In genomic region chr8:89615863-89616558, GRCm38 (mm10) we compare ENCODE assay signal across 20 mouse cellular contexts.
DNase-seq lines count a peak whose midpoint lies in the region; ATAC-seq and TF ChIP-seq lines count a peak whose summit lies in the region.
"Had no signal": no experiment of that assay in that cellular context is flagged by ENCODE, and none has a peak within 500 bp of the region (broad histone marks: within the 10 kb centered on the region; RNA-seq: fewer than 3 reads in every experiment).

No protein-coding gene starts in this region.

- peak; percentile 85 for ATAC-seq in kidney, embryonic 14.5 days (ENCODE audit: low FRiP score, low TSS enrichment)
- peak; percentile 68; the same call in 1 of the 2 replicates for ATAC-seq in kidney, embryonic 16.5 days (ENCODE audit: low FRiP score, low TSS enrichment)
- ATAC-seq: forebrain, embryonic 13.5 days; forebrain, embryonic 15.5 days had no signal

- no peaks in the 10 kb centered on the region for H3K9me3 ChIP-seq in kidney, embryonic 14.5 days (ENCODE audit: control insufficient read depth, low read length)
- 0 out of 2 replicates have a peak, but pooled peaks cover 3% of the 10 kb centered on the region for H3K9me3 ChIP-seq in kidney, embryonic 16.5 days (ENCODE audit: low read length)
- H3K9me3 ChIP-seq: embryonic facial prominence, embryonic 10.5 days; embryonic facial prominence, embryonic 12.5 days; forebrain, embryonic 13.5 days; forebrain, embryonic 15.5 days had no signal

- H3K27me3 ChIP-seq in kidney, embryonic 14.5 days (ENCODE audit: control insufficient read depth, insufficient read depth, low read length), result no peaks in the 10 kb centered on the region
- no peaks in the 10 kb centered on the region for H3K27me3 ChIP-seq in kidney, embryonic 16.5 days (ENCODE audit: insufficient read depth, low read length)
- H3K27me3 ChIP-seq: embryonic facial prominence, embryonic 12.5 days; forebrain, embryonic 13.5 days; forebrain, embryonic 15.5 days had no signal

- intact Hi-C loops in gastrocnemius, adult 2 months (cut with DNase I), result no loop called here

- WGBS in kidney, embryonic 14.5 days, result 29% methylated on average over 8 of the region's 8 CpGs
- 41% methylated on average over 8 of the region's 8 CpGs for WGBS in kidney, embryonic 16.5 days

- H3K4me2 ChIP-seq in kidney, embryonic 14.5 days (replicated peaks; ENCODE audit: low read depth, low read length), result no peak overlapping the region
- H3K4me2 ChIP-seq in kidney, embryonic 16.5 days (replicated peaks; ENCODE audit: low read depth, low read length), result no peak overlapping the region
- H3K4me2 ChIP-seq: embryonic facial prominence, embryonic 12.5 days; forebrain, embryonic 13.5 days; forebrain, embryonic 15.5 days had no signal

- H3K36me3 ChIP-seq in kidney, embryonic 14.5 days (ENCODE audit: control insufficient read depth, insufficient read depth, low read length), result no peaks in the 10 kb centered on the region
- no peaks in the 10 kb centered on the region for H3K36me3 ChIP-seq in kidney, embryonic 16.5 days (ENCODE audit: insufficient read depth, low read length)
- H3K36me3 ChIP-seq: embryonic facial prominence, embryonic 10.5 days; embryonic facial prominence, embryonic 12.5 days; forebrain, embryonic 15.5 days had no signal

- peaks cover 11% of the 10 kb centered on the region; the same call in 1 of the 2 replicates for H3K4me1 ChIP-seq in kidney, embryonic 14.5 days (ENCODE audit: control insufficient read depth, insufficient read depth, low read length)
- no peaks in the 10 kb centered on the region; the same call in 1 of the 2 replicates for H3K4me1 ChIP-seq in kidney, embryonic 16.5 days (ENCODE audit: insufficient read depth, low read length)
- H3K4me1 ChIP-seq: embryonic facial prominence, embryonic 10.5 days; embryonic facial prominence, embryonic 12.5 days; forebrain, embryonic 13.5 days; forebrain, embryonic 15.5 days had no signal

- no peak for TF ChIP-seq CTCF in gastrocnemius, adult 2 months (IDR thresholded peaks at IDR 0.05)

- H3K4me3 ChIP-seq in kidney, embryonic 14.5 days (ENCODE audit: low read length), result no peak overlapping the region
- no peak overlapping the region for H3K4me3 ChIP-seq in kidney, embryonic 16.5 days (ENCODE audit: low read length)
- no peak overlapping the region for H3K4me3 ChIP-seq in gastrocnemius, adult 2 months
- H3K4me3 ChIP-seq: embryonic facial prominence, embryonic 10.5 days; embryonic facial prominence, embryonic 12.5 days; forebrain, embryonic 13.5 days; forebrain, embryonic 15.5 days had no signal

- no peak overlapping the region for H3K9ac ChIP-seq in kidney, embryonic 14.5 days (ENCODE audit: low read depth, low read length)
- no peak overlapping the region for H3K9ac ChIP-seq in kidney, embryonic 16.5 days (replicated peaks; ENCODE audit: low read length)
- H3K9ac ChIP-seq: embryonic facial prominence, embryonic 12.5 days; forebrain, embryonic 13.5 days; forebrain, embryonic 15.5 days had no signal

- H3K27ac ChIP-seq in kidney, embryonic 14.5 days (ENCODE audit: low read depth, low read length), result peak overlapping the region; percentile 71
- H3K27ac ChIP-seq in kidney, embryonic 16.5 days (ENCODE audit: low read length), result peak overlapping the region; percentile 58
- no peak overlapping the region for H3K27ac ChIP-seq in gastrocnemius, adult 2 months
- H3K27ac ChIP-seq: embryonic facial prominence, embryonic 10.5 days; embryonic facial prominence, embryonic 12.5 days; forebrain, embryonic 13.5 days; forebrain, embryonic 15.5 days had no signal

- no peak for DNase-seq in kidney, adult 8-10 months
- DNase-seq in kidney, postnatal 36 days, result no peak
- peak; percentile 6 for DNase-seq in retina, embryonic 14.5 days (ENCODE audit: low spot score)
- DNase-seq in retina, postnatal 1 day, result no peak
- peak; percentile 24 for DNase-seq in mesoderm, embryonic 11.5 days (ENCODE audit: low read depth, low spot score)
- no peak for DNase-seq in gastrocnemius, adult 2 months
- DNase-seq: adrenal gland, adult 2 months; adrenal gland, postnatal 10 days; adrenal gland, postnatal 25 days; cerebellum, adult 11-12 months; cerebellum, adult 2 months; cerebellum, adult 9-10 months; cerebellum, postnatal 10 days; cerebellum, postnatal 25 days had no signal

Comparison
In these comparisons a context has a peak if more than half of its experiments do, and no peak if none do; other contexts are left out.
1. DNase-seq: peak in retina, embryonic 14.5 days (single experiment) and mesoderm, embryonic 11.5 days (single experiment); none in kidney, adult 8-10 months (0 of 2), kidney, postnatal 36 days (0 of 2), retina, postnatal 1 day (single experiment) and gastrocnemius, adult 2 months (single experiment).